In the genomic region with DNA sequence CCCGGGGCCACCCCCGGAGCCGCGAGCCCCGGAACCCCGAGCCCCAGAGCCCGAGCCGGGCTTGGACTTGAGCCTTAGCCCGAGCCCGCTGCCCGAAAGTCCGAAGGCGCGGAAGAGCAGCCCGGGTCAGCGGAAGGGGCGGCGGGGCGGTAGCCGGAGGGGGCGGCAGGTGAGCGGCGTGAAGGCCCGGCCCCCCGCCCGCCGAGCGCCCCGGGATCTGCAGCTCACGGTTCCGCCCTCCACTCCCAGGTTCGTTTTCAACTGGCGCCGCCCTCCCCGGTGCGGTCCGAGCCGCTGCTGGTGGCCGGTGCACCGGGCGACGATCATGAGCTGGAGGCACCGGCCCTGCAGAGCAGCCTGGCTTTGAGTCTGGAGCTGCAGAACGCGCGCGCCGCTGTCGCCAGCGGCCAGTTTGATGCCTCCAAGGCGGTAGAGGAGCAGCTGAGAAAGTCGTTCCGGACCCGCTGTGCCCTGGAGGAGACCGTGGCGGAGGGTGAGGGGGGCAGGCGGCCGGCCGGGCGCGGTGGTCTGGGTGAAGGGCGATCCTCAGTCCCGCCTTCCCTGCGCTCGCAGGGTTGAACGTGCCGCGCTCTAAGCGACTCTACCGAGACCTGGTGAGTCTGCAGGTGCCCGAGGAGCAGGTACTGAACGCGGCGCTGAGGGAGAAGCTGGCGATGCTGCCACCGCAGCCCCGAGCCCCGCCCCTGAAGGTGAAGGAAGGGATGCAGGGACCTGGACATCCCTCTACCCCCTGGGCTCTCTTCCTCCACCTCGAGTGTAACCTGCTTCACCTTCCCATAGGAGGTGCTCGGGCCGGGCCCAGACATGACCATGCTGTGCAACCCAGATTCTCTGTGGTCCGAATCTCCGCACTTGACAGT, we compare ENCODE assay signal across 8 mouse cellular contexts. TPM values are rescaled to one million over a fixed set of nuclear protein-coding genes. Genes with fewer than 3 reads are reported as not detected.
DNase-seq lines count a peak whose midpoint lies in the region; ATAC-seq and TF ChIP-seq lines count a peak whose summit lies in the region.

No protein-coding gene starts in this region.

- no peak for TF ChIP-seq EP300 in MEL (IDR thresholded peaks at IDR 0.05; ENCODE audit: low read depth in 1 of 2, low read length in 2 of 2)

- H3K4me3 ChIP-seq in MEL (ENCODE audit: control insufficient read depth in 1 of 2, insufficient read depth in 1 of 2, low read depth in 2 of 2, low read length in 2 of 2), result peak overlapping the region; percentile 90 to 94
- H3K4me3 ChIP-seq in embryonic facial prominence, embryonic 11.5 days (ENCODE audit: low read depth, low read length), result peak overlapping the region; percentile 96
- H3K4me3 ChIP-seq in hindbrain, embryonic 16.5 days (ENCODE audit: low read length), result peak overlapping the region; percentile 90
- peak overlapping the region; percentile 95 for H3K4me3 ChIP-seq in liver, embryonic 15.5 days (replicated peaks)
- peak overlapping the region; percentile 99 for H3K4me3 ChIP-seq in neural tube, embryonic 13.5 days

- TF ChIP-seq CTCF in MEL (IDR thresholded peaks at IDR 0.05 in 2 of 3, conservative IDR thresholded peaks at IDR 0.05 in 1 of 3; ENCODE audit: control insufficient read depth in 1 of 3, insufficient read depth in 1 of 3, low read depth in 2 of 3, low read length in 3 of 3, poor library complexity in 1 of 3, severe bottlenecking in 1 of 3), result no peak

- no peaks in the 10 kb centered on the region for H3K27me3 ChIP-seq in MEL (ENCODE audit: control insufficient read depth in 1 of 2, insufficient read depth in 2 of 2, low read length in 2 of 2)
- no peaks in the 10 kb centered on the region for H3K27me3 ChIP-seq in embryonic facial prominence, embryonic 11.5 days (ENCODE audit: control insufficient read depth, insufficient read depth, low read length)
- H3K27me3 ChIP-seq in hindbrain, embryonic 16.5 days (replicated peaks; ENCODE audit: control insufficient read depth, insufficient read depth, low read length), result no peaks in the 10 kb centered on the region
- no peaks in the 10 kb centered on the region for H3K27me3 ChIP-seq in liver, embryonic 15.5 days
- no peaks in the 10 kb centered on the region for H3K27me3 ChIP-seq in neural tube, embryonic 13.5 days

- peaks cover 27% of the 10 kb centered on the region for H3K79me2 ChIP-seq in MEL (ENCODE audit: control insufficient read depth, insufficient read depth, low read length, poor library complexity)

- peak; percentile 14; the same call in 1 of the 2 replicates for ATAC-seq in embryonic facial prominence, embryonic 11.5 days (replicated peaks; ENCODE audit: insufficient number of reproducible peaks, low FRiP score, low TSS enrichment, low read depth)
- peak; percentile 15; the same call in 1 of the 2 replicates for ATAC-seq in hindbrain, embryonic 16.5 days
- ATAC-seq in liver, embryonic 15.5 days (ENCODE audit: insufficient read depth), result peak; percentile 74
- ATAC-seq in neural tube, embryonic 13.5 days (ENCODE audit: low read depth), result peak; percentile 40

- no peak; a peak in 1 of 4 replicates for TF ChIP-seq POLR2A in MEL (IDR thresholded peaks at IDR 0.05; ENCODE audit: control insufficient read depth in 1 of 2, insufficient read depth in 1 of 2, low read depth in 1 of 2, low read length in 2 of 2, poor library complexity in 1 of 2)

- H3K36me3 ChIP-seq in MEL (ENCODE audit: control insufficient read depth in 1 of 2, insufficient read depth in 2 of 2, low read length in 2 of 2), result peaks cover 3 to 21% of the 10 kb centered on the region in 2 experiments
- H3K36me3 ChIP-seq in embryonic facial prominence, embryonic 11.5 days (replicated peaks; ENCODE audit: control insufficient read depth, insufficient read depth, low read depth, low read length), result no peaks in the 10 kb centered on the region; the same call in 1 of the 2 replicates
- peaks cover 19% of the 10 kb centered on the region; the same call in 1 of the 2 replicates for H3K36me3 ChIP-seq in hindbrain, embryonic 16.5 days (ENCODE audit: control insufficient read depth, insufficient read depth, low read length)
- peaks cover 45% of the 10 kb centered on the region for H3K36me3 ChIP-seq in liver, embryonic 15.5 days (replicated peaks)
- H3K36me3 ChIP-seq in neural tube, embryonic 13.5 days, result peaks cover 43% of the 10 kb centered on the region

- under 1% methylated on average over 74 of the region's 83 CpGs for WGBS in embryonic facial prominence, embryonic 11.5 days
- WGBS in hindbrain, embryonic 16.5 days, result 1% methylated on average over 49 of the region's 83 CpGs
- under 1% methylated on average over 83 of the region's 83 CpGs for WGBS in liver, embryonic 15.5 days (ENCODE audit: insufficient replicate concordance)
- 1% methylated on average over 75 of the region's 83 CpGs for WGBS in neural tube, embryonic 13.5 days

- H3K9ac ChIP-seq in MEL (ENCODE audit: control insufficient read depth, low read depth, low read length, poor library complexity, severe bottlenecking), result peak overlapping the region; percentile 91
- H3K9ac ChIP-seq in embryonic facial prominence, embryonic 11.5 days (replicated peaks; ENCODE audit: low read length), result peak overlapping the region; percentile 90
- H3K9ac ChIP-seq in hindbrain, embryonic 16.5 days (ENCODE audit: low read depth, low read length), result peak overlapping the region; percentile 97
- H3K9ac ChIP-seq in liver, embryonic 15.5 days, result peak overlapping the region; percentile 98
- peak overlapping the region; percentile 96 for H3K9ac ChIP-seq in neural tube, embryonic 13.5 days

- peak overlapping the region; percentile 89 for H3K4me2 ChIP-seq in embryonic facial prominence, embryonic 11.5 days (ENCODE audit: low read depth, low read length)
- H3K4me2 ChIP-seq in hindbrain, embryonic 16.5 days (ENCODE audit: low read length), result peak overlapping the region; percentile 92
- H3K4me2 ChIP-seq in liver, embryonic 15.5 days, result peak overlapping the region; percentile 99
- peak overlapping the region; percentile 98 for H3K4me2 ChIP-seq in neural tube, embryonic 13.5 days

- H3K4me1 ChIP-seq in MEL (ENCODE audit: control insufficient read depth in 1 of 2, insufficient read depth in 2 of 2, low read length in 2 of 2), result peaks cover 7 to 23% of the 10 kb centered on the region in 2 experiments; a peak in 3 of 4 replicates
- H3K4me1 ChIP-seq in embryonic facial prominence, embryonic 11.5 days (ENCODE audit: control insufficient read depth, insufficient read depth, low read length), result peaks cover 1% of the 10 kb centered on the region
- peaks cover 30% of the 10 kb centered on the region for H3K4me1 ChIP-seq in hindbrain, embryonic 16.5 days (ENCODE audit: control insufficient read depth, insufficient read depth, low read depth, low read length)
- H3K4me1 ChIP-seq in liver, embryonic 15.5 days (replicated peaks), result peaks cover 68% of the 10 kb centered on the region
- H3K4me1 ChIP-seq in neural tube, embryonic 13.5 days (replicated peaks), result peaks cover 61% of the 10 kb centered on the region

- intact Hi-C loops in heart, postnatal 10 days (cut with DNase I), result no loop called here

- H3K9me3 ChIP-seq in MEL (replicated peaks; ENCODE audit: insufficient read depth, low read length), result no peaks in the 10 kb centered on the region
- H3K9me3 ChIP-seq in embryonic facial prominence, embryonic 11.5 days (replicated peaks; ENCODE audit: control insufficient read depth, low read length), result no peaks in the 10 kb centered on the region
- no peaks in the 10 kb centered on the region for H3K9me3 ChIP-seq in hindbrain, embryonic 16.5 days (ENCODE audit: control insufficient read depth, low read length)
- no peaks in the 10 kb centered on the region for H3K9me3 ChIP-seq in liver, embryonic 15.5 days (replicated peaks)
- H3K9me3 ChIP-seq in neural tube, embryonic 13.5 days, result no peaks in the 10 kb centered on the region

- peak overlapping the region; percentile 78 for H3K27ac ChIP-seq in MEL (ENCODE audit: control insufficient read depth, low read depth, low read length)
- H3K27ac ChIP-seq in embryonic facial prominence, embryonic 11.5 days (replicated peaks; ENCODE audit: low read depth, low read length), result peak overlapping the region; percentile 66
- H3K27ac ChIP-seq in hindbrain, embryonic 16.5 days (ENCODE audit: low read depth, low read length), result peak overlapping the region; percentile 93
- H3K27ac ChIP-seq in liver, embryonic 15.5 days (replicated peaks), result peak overlapping the region; percentile 92
- peak overlapping the region; percentile 94 for H3K27ac ChIP-seq in neural tube, embryonic 13.5 days (replicated peaks)

- TF ChIP-seq RAD21 in MEL (IDR thresholded peaks at IDR 0.05; ENCODE audit: low read depth, low read length), result no peak

- DNase-seq in heart, adult 11 months, result peak; percentile 95
- no peak for DNase-seq in heart, postnatal 10 days
- peak; percentile 63 for DNase-seq in MEL (ENCODE audit: low read depth, low spot score)
- peak; percentile 24 for DNase-seq in embryonic facial prominence, embryonic 11.5 days (ENCODE audit: low spot score)
- no peak for DNase-seq in right cerebral cortex, adult 2 months (ENCODE audit: low spot score in 2 of 2)

RNA-seq across cellular contexts. Expression of a gene that starts 0.6 kb away (rescaled TPM):
- total RNA-seq in heart, postnatal 10 days (2021), result 10 to 100 TPM; 13.4 to 17.4 TPM
- 35.0 and 35.8 TPM in 2 replicates for total RNA-seq in MEL (2012; rRNA removed)
- 10 to 100 TPM in 1 of 2 experiments, not detected in 1; 46.2 TPM for polyA plus RNA-seq in MEL (2012; ENCODE audit: insufficient read depth in 1 of 2, insufficient read length in 2 of 2, low read depth in 1 of 2, low replicate concordance in 2 of 2, missing spikeins in 1 of 2)
- polyA plus RNA-seq in embryonic facial prominence, embryonic 11.5 days (2014; fragmentation: Nextera tagmentation; extraction: Ambion mirVana), result 57.6 and 65.1 TPM in 2 replicates
- 34.9 and 41.8 TPM in 2 replicates for polyA plus RNA-seq in hindbrain, embryonic 16.5 days (2015; fragmentation: Nextera tagmentation; extraction: Ambion mirVana)
- 21.0 and 21.3 TPM in 2 replicates for polyA plus RNA-seq in liver, embryonic 15.5 days (2015; fragmentation: Nextera tagmentation; extraction: Ambion mirVana)
- polyA plus RNA-seq in neural tube, embryonic 13.5 days (2015; fragmentation: Nextera tagmentation; extraction: Ambion mirVana), result 38.1 and 39.7 TPM in 2 replicates

RNA-seq across cellular contexts. Expression of a gene that starts 8.2 kb away (rescaled TPM):
- 10 to 100 TPM; 26.2 to 41.3 TPM for total RNA-seq in heart, postnatal 10 days (2021)
- total RNA-seq in MEL (2012; rRNA removed), result 49.1 and 58.7 TPM in 2 replicates
- polyA plus RNA-seq in MEL (2012; ENCODE audit: insufficient read depth in 1 of 2, insufficient read length in 2 of 2, low read depth in 1 of 2, low replicate concordance in 2 of 2, missing spikeins in 1 of 2), result 10 to 100 TPM in 1 of 2 experiments, not detected in 1; 74.2 TPM
- 11.5 and 12.5 TPM in 2 replicates for polyA plus RNA-seq in embryonic facial prominence, embryonic 11.5 days (2014; fragmentation: Nextera tagmentation; extraction: Ambion mirVana)
- 11.1 and 12.2 TPM in 2 replicates for polyA plus RNA-seq in hindbrain, embryonic 16.5 days (2015; fragmentation: Nextera tagmentation; extraction: Ambion mirVana)
- polyA plus RNA-seq in liver, embryonic 15.5 days (2015; fragmentation: Nextera tagmentation; extraction: Ambion mirVana), result 4.0 and 5.0 TPM in 2 replicates
- 9.9 and 12.3 TPM in 2 replicates for polyA plus RNA-seq in neural tube, embryonic 13.5 days (2015; fragmentation: Nextera tagmentation; extraction: Ambion mirVana)

RNA-seq across cellular contexts. Expression of a gene that starts 8.3 kb away (rescaled TPM):
- total RNA-seq in heart, postnatal 10 days (2021), result 1 to 10 TPM; 2.8 to 3.1 TPM
- 5.6 and 11.1 TPM in 2 replicates for total RNA-seq in MEL (2012; rRNA removed)
- polyA plus RNA-seq in MEL (2012; ENCODE audit: insufficient read depth in 1 of 2, insufficient read length in 2 of 2, low read depth in 1 of 2, low replicate concordance in 2 of 2, missing spikeins in 1 of 2), result 10 to 100 TPM in 1 of 2 experiments, not detected in 1; 16.0 TPM
- polyA plus RNA-seq in embryonic facial prominence, embryonic 11.5 days (2014; fragmentation: Nextera tagmentation; extraction: Ambion mirVana), result 22.0 and 23.1 TPM in 2 replicates
- polyA plus RNA-seq in hindbrain, embryonic 16.5 days (2015; fragmentation: Nextera tagmentation; extraction: Ambion mirVana), result 11.2 and 13.5 TPM in 2 replicates
- polyA plus RNA-seq in liver, embryonic 15.5 days (2015; fragmentation: Nextera tagmentation; extraction: Ambion mirVana), result 3.2 and 3.3 TPM in 2 replicates
- polyA plus RNA-seq in neural tube, embryonic 13.5 days (2015; fragmentation: Nextera tagmentation; extraction: Ambion mirVana), result 10.4 and 12.4 TPM in 2 replicates

RNA-seq across cellular contexts. Expression of a gene that starts 33.8 kb away (rescaled TPM):
- total RNA-seq in heart, postnatal 10 days (2021), result 100 to 1,000 TPM; 279 to 287 TPM
- total RNA-seq in MEL (2012; rRNA removed), result 52.7 and 58.3 TPM in 2 replicates
- 100 to 1,000 TPM in 1 of 2 experiments, not detected in 1; 203 TPM for polyA plus RNA-seq in MEL (2012; ENCODE audit: insufficient read depth in 1 of 2, insufficient read length in 2 of 2, low read depth in 1 of 2, low replicate concordance in 2 of 2, missing spikeins in 1 of 2)
- 76.1 and 78.8 TPM in 2 replicates for polyA plus RNA-seq in embryonic facial prominence, embryonic 11.5 days (2014; fragmentation: Nextera tagmentation; extraction: Ambion mirVana)
- polyA plus RNA-seq in hindbrain, embryonic 16.5 days (2015; fragmentation: Nextera tagmentation; extraction: Ambion mirVana), result 101 and 150 TPM in 2 replicates
- polyA plus RNA-seq in liver, embryonic 15.5 days (2015; fragmentation: Nextera tagmentation; extraction: Ambion mirVana), result 68.8 and 75.1 TPM in 2 replicates
- 76.8 and 86.9 TPM in 2 replicates for polyA plus RNA-seq in neural tube, embryonic 13.5 days (2015; fragmentation: Nextera tagmentation; extraction: Ambion mirVana)

RNA-seq across cellular contexts. Expression of a gene that starts 37.9 kb away (rescaled TPM):
- 1 to 10 TPM; 1.6 to 1.7 TPM for total RNA-seq in heart, postnatal 10 days (2021)
- 0.39 and 0.42 TPM in 2 replicates for total RNA-seq in MEL (2012; rRNA removed)
- 1 to 10 TPM in 1 of 2 experiments, not detected in 1; 1.1 TPM for polyA plus RNA-seq in MEL (2012; ENCODE audit: insufficient read depth in 1 of 2, insufficient read length in 2 of 2, low read depth in 1 of 2, low replicate concordance in 2 of 2, missing spikeins in 1 of 2)
- polyA plus RNA-seq in embryonic facial prominence, embryonic 11.5 days (2014; fragmentation: Nextera tagmentation; extraction: Ambion mirVana), result 1.6 and 2.5 TPM in 2 replicates
- 44.0 and 50.2 TPM in 2 replicates for polyA plus RNA-seq in hindbrain, embryonic 16.5 days (2015; fragmentation: Nextera tagmentation; extraction: Ambion mirVana)
- 0.21 and 0.39 TPM in 2 replicates for polyA plus RNA-seq in liver, embryonic 15.5 days (2015; fragmentation: Nextera tagmentation; extraction: Ambion mirVana)
- 23.4 and 25.4 TPM in 2 replicates for polyA plus RNA-seq in neural tube, embryonic 13.5 days (2015; fragmentation: Nextera tagmentation; extraction: Ambion mirVana)

Comparison
In these comparisons a context has a peak if more than half of its experiments do, and no peak if none do; other contexts are left out.
1. DNase-seq: peak in heart, adult 11 months (single experiment), MEL (single experiment) and embryonic facial prominence, embryonic 11.5 days (single experiment); none in heart, postnatal 10 days (0 of 2) and right cerebral cortex, adult 2 months (0 of 2).
2. ATAC-seq: peak in every context shown above with its lines; median percentile 74 in liver, embryonic 15.5 days; 40 in neural tube, embryonic 13.5 days; 15 in hindbrain, embryonic 16.5 days; 14 in embryonic facial prominence, embryonic 11.5 days.
3. Peak in every context shown above with its lines, with median percentiles within 50 percentile points of each other: H3K27ac ChIP-seq, H3K4me3 ChIP-seq, H3K9ac ChIP-seq and H3K4me2 ChIP-seq.